ENCODE assay signal across 9 mouse cellular contexts in the genomic region with DNA sequence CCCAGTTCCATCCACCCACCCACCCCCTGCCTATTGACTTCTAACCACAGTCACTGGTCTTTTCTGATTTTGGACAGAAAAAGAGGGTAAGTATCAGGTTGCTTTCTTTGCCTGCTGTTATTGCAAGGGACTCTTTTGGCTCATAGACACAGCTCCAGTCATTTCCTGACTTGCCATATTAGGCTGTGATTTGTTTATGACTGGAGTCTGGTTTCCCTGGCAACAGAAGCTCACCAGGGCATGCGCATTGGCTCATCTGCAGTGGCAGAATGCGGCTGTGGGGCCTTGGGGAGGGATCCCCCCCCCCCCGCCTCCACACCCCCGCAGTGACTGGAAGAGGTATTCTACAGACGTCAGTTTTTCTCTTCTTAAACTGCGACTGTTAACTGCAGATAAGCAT.
A peak's percentile ranks its signal among the peaks of the same experiment; 100 is the strongest.
DNase-seq lines count a peak whose midpoint lies in the region; ATAC-seq and TF ChIP-seq lines count a peak whose summit lies in the region.
"Had no signal": no experiment of that assay in that cellular context is flagged by ENCODE, and none has a peak within 500 bp of the region (broad histone marks: within the 10 kb centered on the region; RNA-seq: fewer than 3 reads in every experiment).

No protein-coding gene starts in this region.

- H3K9ac ChIP-seq in intestine, embryonic 14.5 days (ENCODE audit: low read length): no peak overlapping the region
- H3K9ac ChIP-seq in intestine, postnatal 0 days (ENCODE audit: low read depth, low read length): no peak overlapping the region
- no peak overlapping the region for H3K9ac ChIP-seq in neural tube, embryonic 13.5 days

- H3K27me3 ChIP-seq in intestine, embryonic 14.5 days (replicated peaks; ENCODE audit: control insufficient read depth, insufficient read depth, low read length): no peaks in the 10 kb centered on the region
- H3K27me3 ChIP-seq in intestine, postnatal 0 days (replicated peaks; ENCODE audit: control insufficient read depth, insufficient read depth, low read length): no peaks in the 10 kb centered on the region
- H3K27me3 ChIP-seq in neural tube, embryonic 13.5 days: no peaks in the 10 kb centered on the region

- no peak for TF ChIP-seq CTCF in intestine, postnatal 0 days (IDR thresholded peaks at IDR 0.05; ENCODE audit: low read depth)

- 22% methylated on average over 5 of the region's 6 CpGs for WGBS in intestine, embryonic 14.5 days
- 39% methylated on average over 6 of the region's 6 CpGs for WGBS in intestine, postnatal 0 days
- 19% methylated on average over 6 of the region's 6 CpGs for WGBS in neural tube, embryonic 13.5 days

- H3K4me3 ChIP-seq in intestine, embryonic 14.5 days (ENCODE audit: low read depth, low read length): no peak overlapping the region
- no peak overlapping the region for H3K4me3 ChIP-seq in intestine, postnatal 0 days (ENCODE audit: low read depth, low read length)
- H3K4me3 ChIP-seq in neural tube, embryonic 13.5 days: no peak overlapping the region

- no peaks in the 10 kb centered on the region for H3K36me3 ChIP-seq in intestine, embryonic 14.5 days (ENCODE audit: control insufficient read depth, insufficient read depth, low read length)
- no peaks in the 10 kb centered on the region for H3K36me3 ChIP-seq in intestine, postnatal 0 days (ENCODE audit: control insufficient read depth, insufficient read depth)
- H3K36me3 ChIP-seq in neural tube, embryonic 13.5 days: 0 out of 2 replicates have a peak, but pooled peaks cover 8% of the 10 kb centered on the region
- H3K36me3 ChIP-seq: G1E had no signal

- no peak overlapping the region for H3K27ac ChIP-seq in intestine, embryonic 14.5 days (ENCODE audit: low read depth)
- H3K27ac ChIP-seq in intestine, postnatal 0 days (ENCODE audit: low read depth, low read length): no peak overlapping the region
- H3K27ac ChIP-seq in neural tube, embryonic 13.5 days (replicated peaks): no peak overlapping the region

- no peak for ATAC-seq in intestine, embryonic 14.5 days (replicated peaks; ENCODE audit: low FRiP score, low TSS enrichment, low read depth)
- no peak for ATAC-seq in intestine, postnatal 0 days
- ATAC-seq in neural tube, embryonic 13.5 days (ENCODE audit: low read depth): peak; percentile 59

- no peaks in the 10 kb centered on the region for H3K4me1 ChIP-seq in intestine, embryonic 14.5 days (replicated peaks; ENCODE audit: control insufficient read depth, insufficient read depth, low read length)
- no peaks in the 10 kb centered on the region for H3K4me1 ChIP-seq in intestine, postnatal 0 days (replicated peaks; ENCODE audit: control insufficient read depth, insufficient read depth, low read length)
- H3K4me1 ChIP-seq in neural tube, embryonic 13.5 days (replicated peaks): peaks cover 9% of the 10 kb centered on the region; the same call in 1 of the 2 replicates

- peak; percentile 51 for DNase-seq in intestine, embryonic 14.5 days (ENCODE audit: low spot score)
- peak; percentile 43 for DNase-seq in cerebellum, adult 9-11 months
- DNase-seq in gastrocnemius, postnatal 14 days: peak; percentile 4
- peak; percentile 4 to 58 for DNase-seq in left cerebral cortex, adult 8-10 months (ENCODE audit: low spot score in 2 of 2)
- DNase-seq in adrenal gland, postnatal 36 days: no peak
- DNase-seq in urinary bladder, postnatal 25 days (ENCODE audit: low spot score): no peak

- H3K9me3 ChIP-seq in intestine, embryonic 14.5 days (ENCODE audit: control insufficient read depth, low read length): no peaks in the 10 kb centered on the region
- H3K9me3 ChIP-seq in intestine, postnatal 0 days (ENCODE audit: control insufficient read depth): no peaks in the 10 kb centered on the region
- no peaks in the 10 kb centered on the region for H3K9me3 ChIP-seq in neural tube, embryonic 13.5 days
- H3K9me3 ChIP-seq: G1E had no signal

- 0 out of 2 replicates have a peak overlapping the region, but pooled peaks have one; percentile 32 for H3K4me2 ChIP-seq in intestine, embryonic 14.5 days (ENCODE audit: low read length)
- H3K4me2 ChIP-seq in intestine, postnatal 0 days (replicated peaks; ENCODE audit: low read depth): no peak overlapping the region
- peak overlapping the region; percentile 30 for H3K4me2 ChIP-seq in neural tube, embryonic 13.5 days

- intact Hi-C loops in gastrocnemius, postnatal 14 days (cut with DNase I; ENCODE audit: low total_unique reads): no loop called here

Comparison
In these comparisons a context has a peak if more than half of its experiments do, and no peak if none do; other contexts are left out.
1. DNase-seq: peak in intestine, embryonic 14.5 days (single experiment), cerebellum, adult 9-11 months (single experiment), gastrocnemius, postnatal 14 days (single experiment) and left cerebral cortex, adult 8-10 months (2 of 2); none in adrenal gland, postnatal 36 days (0 of 2) and urinary bladder, postnatal 25 days (single experiment).